Mouse (Mus musculus): ENCODE results near the gene Gpr12. TPM values are rescaled to one million over a fixed set of nuclear protein-coding genes. Genes with fewer than 3 reads are reported as not detected.
"Not testable (repeated sequence)": the region's sequence is repeated elsewhere in the genome, so short reads cannot be mapped to it uniquely, and the experiment has no call there.

Gpr12 gene
- total RNA-seq, 2 experiments from 2014 or later, result not detected

GRCm38 (mm10) chr5:146599970-146600369, 14.9 kb upstream of the Gpr12 start:
- no peak for DNase-seq
- no peak for TF ChIP-seq CTCF (IDR thresholded peaks at IDR 0.05)
- no peak overlapping the region for H3K27ac ChIP-seq
- H3K4me3 ChIP-seq, result no peak overlapping the region
- intact Hi-C loops (cut with DNase I), result no loop called here

DNA sequence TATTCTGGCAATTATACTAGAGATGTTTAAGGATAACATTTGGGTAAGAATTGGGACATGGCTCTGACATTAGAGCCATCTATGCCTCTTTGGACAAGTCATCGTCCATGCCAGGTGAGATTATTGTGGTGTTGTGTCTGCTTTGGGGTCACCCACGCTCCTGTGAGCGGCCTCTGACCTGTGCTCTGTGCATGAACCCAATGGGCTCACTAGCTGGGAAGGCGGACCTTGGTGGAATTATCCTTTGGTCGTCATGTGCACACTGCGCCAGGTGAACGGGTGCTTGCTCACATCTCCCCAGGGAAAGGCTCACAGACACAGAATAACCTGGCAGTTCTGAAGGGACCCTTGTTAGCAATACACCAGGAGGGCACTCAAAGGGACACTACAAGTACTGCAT, 14.2 kb upstream of the Gpr12 start:
- H3K4me3 ChIP-seq; intact Hi-C loops (cut with DNase I); DNase-seq; H3K27ac ChIP-seq: not testable (repeated sequence)

DNA sequence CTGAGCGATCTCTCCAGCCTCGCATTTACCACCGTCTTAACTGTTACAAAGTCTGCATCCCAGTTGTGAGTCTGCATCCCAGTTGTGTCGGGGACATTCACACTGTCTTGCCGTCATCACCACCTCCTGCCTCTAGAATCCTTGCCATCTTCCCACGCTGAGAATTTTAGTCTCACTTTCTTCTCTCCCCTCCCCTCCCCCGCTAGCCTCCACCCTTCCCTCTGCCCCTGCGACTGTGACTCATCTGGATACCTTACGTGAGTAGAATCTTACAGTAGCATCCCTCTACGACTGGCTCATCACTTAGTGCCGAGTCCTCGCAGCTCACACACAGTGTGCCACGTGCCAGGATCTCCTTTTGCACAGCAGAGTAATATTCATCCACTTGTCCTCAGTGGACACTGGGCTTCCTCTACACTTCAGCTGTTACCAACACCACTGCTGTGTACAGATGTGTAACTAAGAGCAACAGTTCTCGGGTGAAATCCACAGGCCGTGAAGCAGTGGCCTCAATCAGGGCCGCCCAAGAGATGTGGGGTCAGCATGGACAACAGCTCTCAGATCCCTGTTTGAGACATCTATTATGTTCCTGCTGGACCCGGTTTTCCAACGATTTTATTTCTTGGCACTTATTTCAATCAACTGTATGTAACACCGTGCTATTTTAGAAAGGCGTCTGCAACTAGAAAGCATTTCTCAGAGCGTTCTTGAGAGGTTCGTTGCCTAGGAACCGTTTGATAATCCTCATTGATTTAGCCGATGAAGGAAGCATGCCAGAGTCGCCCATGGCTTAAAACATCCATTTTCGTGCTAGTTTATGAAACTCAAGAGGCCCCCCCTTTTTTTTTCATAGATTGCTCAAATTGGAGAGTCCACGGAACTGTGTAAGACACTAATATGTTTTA, 13.4 kb upstream of the Gpr12 start:
- Histone ChIP-seq H3K27ac (no peak overlapping the region), H3K4me3 (no peak overlapping the region)
- intact Hi-C loops (cut with DNase I), result no loop called here
- TF ChIP-seq CTCF (IDR thresholded peaks at IDR 0.05), result no peak
- DNase-seq, result no peak

DNA sequence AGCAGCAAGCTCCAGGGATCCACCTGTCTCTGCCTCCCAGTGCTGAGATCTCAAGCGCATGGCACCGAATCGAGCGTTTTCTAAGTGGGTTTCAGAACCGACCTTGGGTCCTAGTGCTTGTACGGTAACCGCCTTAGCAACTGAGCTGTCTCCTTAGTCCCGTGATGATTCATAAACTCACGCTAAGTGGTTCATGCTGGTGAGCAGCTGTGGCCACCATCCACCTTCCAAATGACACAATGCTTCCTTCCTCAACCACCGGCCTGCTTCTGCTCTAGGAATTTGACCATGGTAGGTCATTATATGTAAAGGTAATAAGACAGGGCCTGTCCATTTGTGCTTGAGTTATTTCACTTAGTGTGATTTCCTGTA, 12.4 kb upstream of the Gpr12 start:
- TF ChIP-seq CTCF (IDR thresholded peaks at IDR 0.05), result no peak
- H3K4me3 ChIP-seq, result no peak overlapping the region
- intact Hi-C loops (cut with DNase I), result no loop called here
- no peak for DNase-seq
- H3K27ac ChIP-seq, result no peak overlapping the region

- no peak overlapping the region for H3K4me3 ChIP-seq
- no peak overlapping the region for H3K27ac ChIP-seq
- DNase-seq, result no peak
- intact Hi-C loops (cut with DNase I), result no loop called here
- no peak for TF ChIP-seq CTCF (IDR thresholded peaks at IDR 0.05)
Observed at GRCm38 (mm10) chr5:146596612-146597502, 11.8 kb upstream of the Gpr12 start.

DNA sequence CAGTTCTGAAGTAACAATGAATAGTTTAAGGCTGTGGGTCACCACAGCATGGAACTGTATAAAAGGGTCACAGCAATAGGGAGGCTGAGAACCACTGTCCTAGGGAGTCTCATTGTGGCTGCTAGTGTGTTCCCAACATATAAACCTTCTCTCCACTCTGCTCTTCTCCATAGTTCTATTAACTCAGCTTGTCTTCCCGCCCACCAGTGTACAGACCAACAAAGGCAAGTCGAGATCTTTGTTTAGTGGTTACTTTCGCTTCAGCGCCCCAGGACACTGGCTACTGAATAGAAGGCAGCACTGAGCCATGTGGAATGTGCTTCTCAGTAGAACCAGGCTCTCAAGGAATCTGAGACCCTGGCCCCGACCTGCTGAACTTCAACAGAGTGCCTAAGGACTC, 7.5 kb upstream of the Gpr12 start:
- intact Hi-C loops (cut with DNase I), result no loop called here
- DNase-seq, result no peak
- no peak for TF ChIP-seq CTCF (IDR thresholded peaks at IDR 0.05)
- no peak overlapping the region for H3K27ac ChIP-seq
- H3K4me3 ChIP-seq, result no peak overlapping the region

- DNase-seq, result no peak
- no peak overlapping the region for H3K4me3 ChIP-seq
- no peak for TF ChIP-seq CTCF (IDR thresholded peaks at IDR 0.05)
- intact Hi-C loops (cut with DNase I), result no loop called here
- H3K27ac ChIP-seq, result no peak overlapping the region
Observed at GRCm38 (mm10) chr5:146591636-146592035, 6.6 kb upstream of the Gpr12 start.

DNA sequence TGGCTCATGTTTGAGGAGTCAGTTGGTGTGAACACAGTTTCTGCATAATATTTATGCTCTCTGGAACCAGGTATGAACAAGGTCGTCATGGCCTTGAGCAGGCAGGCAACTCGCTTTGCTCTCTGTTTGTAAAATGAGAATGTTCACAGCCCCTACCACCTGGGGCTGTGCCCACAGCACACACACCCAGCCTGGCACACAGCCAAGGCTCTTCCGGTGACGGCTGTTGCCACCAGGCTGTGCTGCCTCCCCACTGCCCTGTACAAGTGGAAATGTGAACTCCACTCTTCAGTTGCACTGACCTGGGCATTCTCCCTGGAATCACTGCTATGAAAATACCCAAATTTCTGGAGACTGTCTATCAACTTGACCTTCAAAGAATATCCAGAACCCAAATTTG, 5.9 kb upstream of the Gpr12 start:
- DNase-seq, result no peak
- Histone ChIP-seq H3K4me3 (no peak overlapping the region), H3K27ac (no peak overlapping the region)
- intact Hi-C loops (cut with DNase I), result no loop called here
- no peak for TF ChIP-seq CTCF (IDR thresholded peaks at IDR 0.05)

- no peak for TF ChIP-seq CTCF (IDR thresholded peaks at IDR 0.05)
- Histone ChIP-seq H3K27ac (no peak overlapping the region), H3K4me3 (no peak overlapping the region)
- intact Hi-C loops (cut with DNase I), result no loop called here
- DNase-seq, result no peak
Observed at GRCm38 (mm10) chr5:146586357-146587070, 1.5 kb upstream of the Gpr12 start.

GRCm38 (mm10) chr5:146585307-146585651, 240 bp upstream of the Gpr12 start:
- no peak overlapping the region for H3K27ac ChIP-seq
- DNase-seq, result no peak
- no peak for TF ChIP-seq CTCF (IDR thresholded peaks at IDR 0.05)
- H3K4me3 ChIP-seq, result no peak overlapping the region
- intact Hi-C loops (cut with DNase I), result no loop called here

GRCm38 (mm10) chr5:146584156-146584477, 922 bp downstream of the Gpr12 start:
- intact Hi-C loops (cut with DNase I), result no loop called here
- H3K4me3 ChIP-seq, result no peak overlapping the region; the same call in 1 of the 2 replicates

GRCm38 (mm10) chr5:146576668-146577067, 8.4 kb downstream of the Gpr12 start:
- Histone ChIP-seq H3K4me3 (no peak overlapping the region), H3K27ac (no peak overlapping the region)
- intact Hi-C loops (cut with DNase I), result no loop called here
- no peak for TF ChIP-seq CTCF (IDR thresholded peaks at IDR 0.05)
- no peak for DNase-seq

More at GRCm38 (mm10) chr5:146584156-146584477, 922 bp downstream of the Gpr12 start:
- no peak for TF ChIP-seq CTCF (IDR thresholded peaks at IDR 0.05)
- DNase-seq, result no peak
- no peak overlapping the region for H3K27ac ChIP-seq

DNA sequence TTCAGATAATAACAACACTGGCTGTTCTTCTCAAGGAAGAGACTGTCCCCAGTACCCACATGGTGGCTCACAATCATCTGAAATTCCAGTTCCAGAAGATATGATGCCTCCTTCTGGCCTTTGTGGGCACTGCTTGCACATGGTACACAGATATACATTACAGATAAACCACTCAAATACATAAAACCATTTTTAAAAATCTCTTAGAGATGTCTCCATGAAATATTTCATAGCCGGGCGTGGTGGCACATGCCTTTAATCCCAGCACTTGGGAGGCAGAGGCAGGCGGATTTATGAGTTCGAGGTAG, 12.3 kb downstream of the Gpr12 start:
- DNase-seq; H3K4me3 ChIP-seq; intact Hi-C loops (cut with DNase I); H3K27ac ChIP-seq: not testable (repeated sequence)

GRCm38 (mm10) chr5:146571830-146572734, 13.0 kb downstream of the Gpr12 start:
- DNase-seq; intact Hi-C loops (cut with DNase I); H3K27ac ChIP-seq: not testable (repeated sequence)

DNA sequence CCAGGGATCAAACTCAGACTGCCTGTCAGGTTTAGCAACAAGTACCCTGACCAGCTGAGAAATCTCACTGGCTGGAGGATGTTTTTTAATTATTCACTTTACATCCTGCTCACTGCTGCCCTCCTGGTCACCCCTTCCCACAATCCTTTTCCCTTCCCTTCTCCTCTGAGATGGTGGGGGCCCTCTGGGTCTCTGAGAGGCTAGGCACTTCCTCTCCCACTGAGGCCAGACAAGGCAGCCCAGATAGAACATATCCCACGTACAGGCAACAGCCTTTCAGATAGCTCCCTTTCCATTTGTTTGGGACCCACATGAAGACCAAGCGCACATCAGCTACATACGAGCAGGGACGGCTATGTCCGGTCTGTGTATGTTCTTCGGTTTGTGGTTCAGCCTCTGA, 14.9 kb downstream of the Gpr12 start:
- DNase-seq; intact Hi-C loops (cut with DNase I); H3K27ac ChIP-seq; H3K4me3 ChIP-seq: not testable (repeated sequence)

More at GRCm38 (mm10) chr5:146571830-146572734, 13.0 kb downstream of the Gpr12 start:
- not testable (repeated sequence) for H3K4me3 ChIP-seq

Data from gastrocnemius, adult 2 months (tissue).